Mouse (Mus musculus): ENCODE data around the gene Hephl1.
"Not testable (repeated sequence)": the region's sequence is repeated elsewhere in the genome, so short reads cannot be mapped to it uniquely, and the experiment has no call there.

Gene Hephl1

GRCm38 (mm10) chr9:15112008-15112407 lies at the start of gene Hephl1:
Gene Hephl1 (minus strand): TSS chr9:15112108.
- DNase-seq = no peak

GRCm38 (mm10) chr9:15149246-15149926 lies 37.5 kb upstream of the Hephl1 start:
- DNase-seq = no peak

GRCm38 (mm10) chr9:15140546-15140945 lies 28.6 kb upstream of the Hephl1 start:
- no peak for DNase-seq

- no peak for DNase-seq
Observed at GRCm38 (mm10) chr9:15125897-15126296, 14.0 kb upstream of the Hephl1 start.

GRCm38 (mm10) chr9:15122431-15122830 lies 10.5 kb upstream of the Hephl1 start:
- no peak for DNase-seq

DNA sequence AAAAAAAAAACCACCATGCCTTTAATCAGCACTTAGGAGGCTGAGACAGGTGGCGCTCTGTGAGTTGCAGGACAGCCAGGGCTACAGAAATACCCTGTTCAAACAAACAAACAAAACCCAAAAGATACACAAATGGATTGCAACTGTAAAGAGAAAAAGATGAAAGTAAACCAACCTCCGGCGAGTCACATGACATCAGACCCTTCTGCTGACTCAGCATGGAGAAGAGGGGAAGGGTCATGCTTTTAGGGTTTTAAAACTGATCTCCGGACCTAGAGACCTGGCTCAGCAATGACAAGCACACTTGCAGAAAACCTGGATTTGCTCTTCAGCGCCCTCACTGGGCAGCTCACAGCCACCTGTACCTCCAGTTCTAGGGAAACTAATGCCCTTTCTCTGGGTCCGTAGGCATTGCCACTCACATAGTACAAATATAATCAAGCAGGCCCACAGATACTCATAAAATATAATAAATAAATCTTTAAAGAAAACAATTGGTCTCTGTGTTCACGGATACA lies 9.0 kb upstream of the Hephl1 start:
- DNase-seq = no peak

DNA sequence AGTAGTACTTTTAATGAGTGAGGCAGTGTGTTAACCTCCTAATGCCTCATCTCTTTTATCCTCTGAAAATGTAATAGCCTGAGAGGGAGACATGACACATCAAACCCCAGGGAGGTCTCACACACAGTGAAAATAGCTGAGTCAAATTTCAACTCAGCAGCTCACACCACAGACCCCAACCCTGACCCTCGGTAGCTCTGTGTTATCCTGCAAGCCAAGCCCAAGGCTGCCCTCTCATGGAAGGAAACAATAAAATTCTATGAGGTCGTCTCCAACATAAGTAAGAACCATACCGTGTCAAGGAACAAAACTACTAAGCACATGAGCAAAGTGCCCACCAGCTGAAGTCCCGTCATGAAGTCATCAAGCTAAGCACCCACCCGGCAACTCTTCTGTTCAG lies 8.3 kb upstream of the Hephl1 start:
- DNase-seq = no peak

DNA sequence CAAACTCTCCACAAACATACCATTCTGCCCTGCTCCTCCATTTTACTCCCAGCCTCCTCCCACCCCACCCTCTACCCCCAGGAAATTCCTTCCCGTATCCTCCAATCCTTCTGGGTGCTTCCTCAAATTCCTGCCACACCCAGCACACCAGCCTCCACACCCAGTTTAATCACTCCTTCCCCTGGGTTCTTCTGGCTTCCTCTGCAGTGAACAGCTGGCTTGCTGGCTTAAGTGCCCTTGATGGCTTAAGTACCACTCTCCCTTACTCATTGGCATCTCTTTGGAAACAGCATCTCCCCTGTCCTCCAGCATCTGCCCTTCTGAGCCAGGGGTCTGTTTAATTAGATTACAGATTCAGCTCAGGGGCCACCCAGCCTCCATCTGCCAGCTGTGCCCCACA lies 7.6 kb upstream of the Hephl1 start:
- no peak for DNase-seq

DNA sequence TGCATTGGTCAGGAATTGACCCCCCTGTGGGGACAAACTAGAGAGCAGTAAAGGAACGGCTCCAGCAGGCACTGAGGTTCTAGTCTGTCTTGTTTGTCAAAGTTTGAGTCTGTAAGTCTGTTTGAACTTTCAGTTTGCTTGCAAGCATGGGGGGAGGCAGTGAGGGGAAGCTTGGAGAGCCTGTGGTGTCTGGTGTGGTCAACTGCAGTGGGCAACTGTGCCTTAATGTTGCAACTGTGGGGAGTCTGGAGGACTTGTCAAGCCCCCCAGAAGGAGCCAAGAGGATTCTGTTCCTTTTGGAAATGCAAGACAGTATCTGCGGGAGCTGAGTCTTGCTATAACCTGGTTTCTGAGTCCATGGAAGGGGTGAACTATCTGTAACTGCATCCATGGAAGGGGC lies 4.3 kb upstream of the Hephl1 start:
- no peak for DNase-seq

DNA sequence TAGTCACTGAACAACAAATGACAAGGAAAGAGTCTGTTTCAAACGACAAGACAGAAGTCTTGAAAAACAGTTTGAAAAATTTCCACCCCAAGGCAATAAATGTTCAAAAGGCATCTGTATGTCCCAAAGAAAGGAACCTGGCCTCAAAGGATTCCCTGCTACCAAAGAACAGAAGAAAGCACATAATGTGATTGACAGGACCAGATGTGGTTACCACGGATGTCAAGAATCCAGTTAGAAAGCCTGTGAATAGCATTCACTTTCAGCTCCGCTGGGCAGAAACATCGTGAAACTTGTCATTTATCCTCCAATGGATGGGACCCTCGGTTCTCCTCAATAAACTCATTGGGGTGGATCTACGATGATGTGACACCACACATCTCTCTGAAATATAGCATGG lies 2.2 kb upstream of the Hephl1 start:
- no peak for DNase-seq

- no peak for DNase-seq
Observed at GRCm38 (mm10) chr9:15108101-15108500, 3.8 kb downstream of the Hephl1 start.

GRCm38 (mm10) chr9:15105136-15105535 lies 6.8 kb downstream of the Hephl1 start:
- no peak for DNase-seq

- no peak for DNase-seq
Observed at GRCm38 (mm10) chr9:15103579-15104300, 8.2 kb downstream of the Hephl1 start.

DNA sequence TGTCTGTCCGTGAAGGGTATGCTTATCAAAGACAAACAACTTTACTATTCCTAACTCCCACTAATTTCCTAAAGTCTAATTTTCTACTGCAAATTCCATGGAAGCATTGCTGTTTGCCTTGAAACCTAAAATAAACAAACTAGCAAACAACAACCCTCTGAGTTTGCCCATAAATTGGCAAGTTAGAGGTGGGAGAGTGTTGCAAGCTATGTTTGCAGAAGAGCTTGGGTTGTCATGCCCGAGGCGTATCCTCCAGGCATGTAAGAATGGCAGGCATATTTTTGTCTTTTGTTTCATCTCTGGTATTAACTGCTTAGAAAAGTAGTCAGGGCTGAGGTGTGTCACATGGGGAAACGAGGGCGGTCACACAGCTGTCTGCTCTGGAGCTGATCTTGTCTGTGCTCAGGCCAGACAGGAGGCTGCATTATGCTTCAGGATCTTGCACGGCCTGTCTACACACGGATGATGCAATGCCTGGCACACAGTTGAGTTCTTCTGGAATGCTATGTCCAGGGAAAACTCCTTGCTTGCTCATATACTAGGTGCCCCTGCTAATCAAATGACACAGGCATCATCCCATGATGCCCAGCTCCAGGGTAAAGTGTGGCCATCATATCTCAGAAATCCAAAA lies 10.3 kb downstream of the Hephl1 start:
- no peak for DNase-seq

GRCm38 (mm10) chr9:15098421-15098820 lies 13.5 kb downstream of the Hephl1 start:
- DNase-seq = not testable (repeated sequence)

DNA sequence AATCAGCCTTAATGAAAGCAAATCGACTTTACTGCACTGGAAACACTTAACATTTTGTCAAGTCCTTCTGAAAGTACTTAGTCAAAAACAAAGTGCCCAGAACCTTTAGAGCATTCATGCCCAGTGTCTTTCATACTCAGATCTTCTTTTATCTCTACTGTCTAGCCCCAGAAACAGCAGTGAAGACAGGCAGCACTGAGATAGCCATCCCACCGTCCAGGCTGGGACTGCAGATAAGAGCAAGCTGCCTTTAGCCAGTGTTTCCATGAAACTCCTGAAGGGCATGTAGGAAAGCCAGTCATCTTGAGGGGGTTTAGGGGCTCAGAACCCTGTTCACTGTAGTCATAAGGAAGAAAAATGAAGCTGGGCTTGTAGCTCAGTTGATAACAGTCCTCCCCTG lies 14.7 kb downstream of the Hephl1 start:
- no peak for DNase-seq

GRCm38 (mm10) chr9:15096161-15096560 lies 15.7 kb downstream of the Hephl1 start:
- DNase-seq = no peak

GRCm38 (mm10) chr9:15095206-15095605 lies 16.7 kb downstream of the Hephl1 start:
- DNase-seq = no peak

DNA sequence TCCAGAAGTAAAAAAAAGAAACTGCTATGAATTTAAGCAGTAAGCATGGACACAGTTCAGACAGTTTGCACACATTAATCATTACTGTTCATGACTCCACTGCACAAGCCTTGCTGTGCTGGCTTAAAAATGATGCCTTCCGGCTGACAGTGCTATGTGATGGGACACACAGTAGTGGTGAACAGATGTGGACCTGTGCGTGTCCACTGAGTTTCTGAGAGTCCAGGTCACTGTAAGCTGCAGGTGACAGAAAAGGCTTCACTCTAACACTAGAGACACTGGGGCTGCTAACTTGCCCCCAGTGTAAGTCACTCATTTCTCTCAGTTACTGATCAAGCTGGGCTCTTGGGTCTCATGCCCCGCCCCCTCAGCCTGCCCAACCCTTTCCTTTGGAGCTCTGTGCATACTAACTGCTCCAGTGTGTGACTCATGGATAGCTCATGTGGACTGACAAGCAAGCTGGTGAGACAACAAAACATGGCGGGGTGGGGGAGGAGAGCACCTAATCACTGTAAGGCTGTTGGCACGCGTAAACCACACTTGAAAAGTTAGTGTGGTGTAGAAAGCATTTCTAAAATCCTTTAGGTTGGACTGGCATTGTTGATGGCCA lies 43.1 kb downstream of the Hephl1 start:
- no peak for DNase-seq

DNA sequence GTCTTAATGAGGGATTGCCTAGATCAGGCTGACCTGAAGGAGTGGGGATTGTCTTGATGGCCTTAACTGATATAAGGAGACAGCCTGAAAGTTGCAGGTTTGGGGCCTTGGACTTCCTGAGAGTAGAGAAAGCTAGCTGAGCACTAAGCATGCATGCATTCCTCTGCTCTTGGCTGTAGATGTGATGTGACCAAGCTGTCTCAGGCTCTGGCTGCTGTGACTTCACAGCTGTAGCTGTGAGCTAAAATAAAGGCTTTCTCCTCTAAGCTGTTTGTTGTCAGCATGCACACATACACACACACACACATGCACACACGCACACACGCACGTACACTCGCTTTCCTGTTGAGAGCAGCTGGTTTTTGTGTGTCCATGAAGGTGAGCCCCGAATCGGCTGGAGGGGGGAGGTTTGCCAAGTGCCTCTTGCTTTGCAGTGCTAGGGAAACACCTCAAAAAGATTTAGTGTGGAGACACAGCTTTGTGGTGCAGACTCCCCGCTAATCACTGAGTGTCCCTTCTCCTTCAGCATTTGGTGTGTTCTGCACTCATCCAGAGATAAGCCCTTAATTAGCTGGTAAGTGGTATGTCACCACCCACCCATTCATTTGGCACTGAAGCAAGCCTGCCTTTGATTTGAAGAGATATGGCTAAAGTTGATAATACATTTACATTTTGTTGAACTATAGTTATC lies 43.8 kb downstream of the Hephl1 start:
- no peak for DNase-seq

- DNase-seq = no peak
Observed at GRCm38 (mm10) chr9:15064176-15064575, 47.7 kb downstream of the Hephl1 start.

DNA sequence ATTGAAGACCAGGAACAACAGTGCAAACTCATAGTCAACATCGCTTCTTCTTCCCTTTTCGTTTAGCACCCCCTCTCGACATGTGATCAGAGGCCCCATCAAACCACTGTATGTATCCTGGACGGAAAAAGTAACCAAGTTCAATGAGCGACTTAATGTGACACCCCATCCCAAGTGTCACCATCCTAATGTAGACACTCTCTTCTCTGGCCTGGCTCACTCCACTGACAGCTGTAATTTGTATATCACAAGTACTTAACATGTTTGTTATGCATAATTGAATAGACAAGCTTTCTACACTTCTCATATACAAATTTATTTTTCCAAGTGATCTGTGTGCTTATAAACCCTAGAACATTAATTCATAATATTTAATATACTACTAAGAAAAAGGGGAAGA lies 51.1 kb downstream of the Hephl1 start:
- no peak for DNase-seq

DNA sequence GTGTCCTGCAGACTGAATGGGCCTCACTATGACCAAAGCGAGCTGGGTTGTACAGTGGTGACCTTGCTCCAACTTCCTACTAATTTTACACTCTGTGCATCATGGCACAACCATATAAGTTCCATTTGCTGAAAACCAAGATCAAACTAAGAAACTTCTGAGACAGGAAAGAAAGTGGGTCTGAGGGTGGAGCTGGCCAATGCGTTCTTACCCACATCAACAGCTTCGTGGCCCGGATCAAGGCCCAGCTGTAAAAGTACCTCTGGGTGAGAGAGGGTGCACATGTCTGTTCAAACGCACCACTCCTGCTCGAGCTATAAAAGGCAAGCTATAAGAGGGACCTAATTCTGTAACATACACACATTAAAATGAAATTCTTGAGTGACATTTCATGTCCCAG lies 51.9 kb downstream of the Hephl1 start:
- no peak for DNase-seq
